Mouse (Mus musculus): ENCODE results near the gene Stx3.

The Stx3 gene

GRCm38 (mm10) chr19:11819143-11819700, at the start of gene Stx3:
Stx3 (minus strand) TSS chr19:11819403.
- DNase-seq: peak; percentile 18

- DNase-seq: no peak
Observed at GRCm38 (mm10) chr19:11867837-11868236, 48.6 kb upstream of the Stx3 start.

GRCm38 (mm10) chr19:11860966-11861365, 41.8 kb upstream of the Stx3 start, which contains the start of gene Olfr1418:
Olfr1418 (minus strand) TSS chr19:11861066.
- no peak for DNase-seq

GRCm38 (mm10) chr19:11856506-11856905, 37.3 kb upstream of the Stx3 start:
- no peak for DNase-seq

GRCm38 (mm10) chr19:11854821-11855220, 35.6 kb upstream of the Stx3 start:
- DNase-seq: no peak

- DNase-seq: no peak
Observed at GRCm38 (mm10) chr19:11852652-11853051, 33.4 kb upstream of the Stx3 start.

- DNase-seq: no peak
Observed at GRCm38 (mm10) chr19:11846333-11846732, 27.1 kb upstream of the Stx3 start.

- DNase-seq: no peak
Observed at GRCm38 (mm10) chr19:11839119-11839518, 19.9 kb upstream of the Stx3 start, which contains the start of gene Olfr1417. Olfr1417 (minus strand) TSS chr19:11839219.

GRCm38 (mm10) chr19:11823346-11824065, 4.3 kb upstream of the Stx3 start:
- no peak for DNase-seq

GRCm38 (mm10) chr19:11820211-11820610, 1.0 kb upstream of the Stx3 start:
- DNase-seq: peak; percentile 23

- peak; percentile 94 for DNase-seq
Observed at GRCm38 (mm10) chr19:11819800-11820199, 597 bp upstream of the Stx3 start.

GRCm38 (mm10) chr19:11818199-11819142, 732 bp downstream of the Stx3 start:
- DNase-seq: peak; percentile 83

GRCm38 (mm10) chr19:11817586-11817985, 1.6 kb downstream of the Stx3 start:
- no peak for DNase-seq

- DNase-seq: no peak
Observed at GRCm38 (mm10) chr19:11816706-11817105, 2.5 kb downstream of the Stx3 start.

GRCm38 (mm10) chr19:11814742-11815333, 4.4 kb downstream of the Stx3 start:
- DNase-seq: peak; percentile 15

- DNase-seq: peak; percentile 56
Observed at GRCm38 (mm10) chr19:11813649-11814048, 5.6 kb downstream of the Stx3 start.

- peak; percentile 14 for DNase-seq
Observed at GRCm38 (mm10) chr19:11813136-11813535, 6.1 kb downstream of the Stx3 start.

GRCm38 (mm10) chr19:11811688-11812365, 7.4 kb downstream of the Stx3 start:
- DNase-seq: no peak

GRCm38 (mm10) chr19:11810856-11811255, 8.3 kb downstream of the Stx3 start:
- DNase-seq: peak; percentile 76

- peak; percentile 21 for DNase-seq
Observed at GRCm38 (mm10) chr19:11810003-11810758, 9.0 kb downstream of the Stx3 start.

- no peak for DNase-seq
Observed at GRCm38 (mm10) chr19:11808452-11808851, 10.8 kb downstream of the Stx3 start.

Measured in lung, postnatal 36 days (tissue).